Mouse (Mus musculus) forebrain, embryonic 15.5 days (tissue): Measurements from ENCODE around the gene Wfdc9. TPM values are rescaled to one million over a fixed set of nuclear protein-coding genes. Genes with fewer than 3 reads are reported as not detected.

ENCODE experiments used
- ATAC-seq: fragments of 200-750 bp; cut with Nextera tagmentation; replicated peaks from 2 replicates; pipeline ENCODE4 v1.8.0; 2017; ENCODE audit warnings: mild to moderate bottlenecking, moderate TSS enrichment, moderate library complexity
- H3K27ac ChIP-seq: fragments of 300-500 bp; sonication (generic); replicated peaks from 2 replicates; pipeline ENCODE4 v1.5.1; 2015; ENCODE audit warnings: mild to moderate bottlenecking, inconsistent platforms
- H3K27me3 ChIP-seq: fragments of 300-500 bp; sonication (generic); 2 replicates; pipeline ENCODE4 v1.6.1; 2015; ENCODE audit warnings: inconsistent platforms
- H3K36me3 ChIP-seq: fragments of 300-500 bp; sonication (generic); 2 replicates; pipeline ENCODE4 v1.6.1; 2015; ENCODE audit warnings: mild to moderate bottlenecking, inconsistent platforms
- H3K4me1 ChIP-seq: fragments of 300-500 bp; sonication (generic); 2 replicates; pipeline ENCODE4 v1.6.1; 2015; ENCODE audit warnings: inconsistent platforms
- H3K4me2 ChIP-seq: fragments of 300-500 bp; sonication (generic); replicated peaks from 2 replicates; pipeline ENCODE4 v1.6.1; 2015; ENCODE audit warnings: mild to moderate bottlenecking, inconsistent platforms
- H3K4me3 ChIP-seq: fragments of 300-500 bp; sonication (generic); 2 replicates; pipeline ENCODE4 v1.5.1; 2015; ENCODE audit warnings: mild to moderate bottlenecking, inconsistent platforms
- H3K9ac ChIP-seq: fragments of 300-500 bp; sonication (generic); replicated peaks from 2 replicates; pipeline ENCODE4 v1.6.1; 2015; ENCODE audit warnings: mild to moderate bottlenecking, inconsistent platforms
- H3K9me3 ChIP-seq: fragments of 300-500 bp; sonication (generic); 2 replicates; pipeline ENCODE4 v1.6.1; 2016; ENCODE audit warnings: inconsistent platforms
- WGBS: fragments of 180-500 bp; shearing (Covaris S2); methylation state at CpG from one replicate; pipeline ENCODE4 v1.1.7; 2015; ENCODE audit warnings: mixed read lengths; 5-methylcytosine and 5-hydroxymethylcytosine counted together
- polyA plus RNA-seq: library from polyadenylated mRNA; unstranded; fragments of >200 nt; fragmentation: Nextera tagmentation; extraction: Ambion mirVana; gene quantifications from 2 replicates; pipeline ENCODE4 v1.2.1, GENCODE M21; 2015

Wfdc9 gene
- polyA plus RNA-seq, 1 experiment from 2014 or later: not detected

DNA sequence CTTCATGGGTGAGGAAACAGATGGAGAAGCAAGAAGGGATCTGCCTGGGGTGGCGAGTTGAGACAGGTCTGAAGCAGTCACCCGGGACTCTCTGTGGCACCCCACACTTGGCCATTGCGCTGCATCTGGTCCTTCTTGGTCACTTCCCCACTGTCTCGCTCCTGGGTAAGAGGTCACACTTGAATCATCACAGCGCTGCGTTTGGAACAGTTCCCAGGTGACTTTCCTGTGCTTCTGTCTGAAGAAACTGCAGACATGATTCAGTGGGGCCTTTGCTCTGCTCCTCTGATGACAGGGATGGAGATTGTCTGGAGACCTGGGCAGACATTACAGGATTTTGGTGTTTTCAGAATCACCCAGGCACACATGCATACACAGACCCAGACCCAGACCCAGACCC is 47.6 kb downstream of the Wfdc9 start:
- no peaks in the 10 kb centered on the region for H3K36me3 ChIP-seq
- no peak overlapping the region for H3K27ac ChIP-seq
- no peak overlapping the region for H3K9ac ChIP-seq
- 85% methylated on average over 6 of the region's 6 CpGs for WGBS
- H3K4me1 ChIP-seq: no peaks in the 10 kb centered on the region
- no peak for ATAC-seq
- no peaks in the 10 kb centered on the region for H3K9me3 ChIP-seq
- no peak overlapping the region for H3K4me2 ChIP-seq
- no peak overlapping the region for H3K4me3 ChIP-seq
- H3K27me3 ChIP-seq: no peaks in the 10 kb centered on the region

DNA sequence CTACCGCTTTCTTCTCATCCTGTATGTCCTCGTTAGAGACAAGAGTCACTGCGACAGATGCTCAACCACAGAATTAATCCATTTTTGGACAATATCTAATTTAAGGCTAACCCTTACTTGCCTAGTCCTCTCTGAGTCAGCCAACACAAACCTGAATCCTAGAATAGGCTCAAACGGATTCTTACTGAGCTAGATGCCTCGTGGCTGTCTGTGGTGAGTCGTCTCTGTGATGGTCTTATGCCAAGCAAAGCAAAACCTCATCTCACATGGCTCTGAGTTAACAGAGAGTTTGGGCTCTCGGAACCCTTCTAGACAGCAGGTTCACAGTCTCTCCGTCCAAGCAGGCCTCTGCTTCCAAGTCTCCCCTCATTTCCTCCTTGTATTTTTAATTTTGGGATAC is 52.0 kb downstream of the Wfdc9 start:
- no peak overlapping the region for H3K4me2 ChIP-seq
- 87% methylated on average over 8 of the region's 8 CpGs for WGBS
- H3K27ac ChIP-seq: no peak overlapping the region
- no peaks in the 10 kb centered on the region for H3K36me3 ChIP-seq
- no peak for ATAC-seq
- H3K4me1 ChIP-seq: no peaks in the 10 kb centered on the region
- H3K4me3 ChIP-seq: no peak overlapping the region
- H3K27me3 ChIP-seq: no peaks in the 10 kb centered on the region
- H3K9ac ChIP-seq: no peak overlapping the region
- no peaks in the 10 kb centered on the region for H3K9me3 ChIP-seq

- no peaks in the 10 kb centered on the region for H3K9me3 ChIP-seq
- no peak overlapping the region for H3K4me2 ChIP-seq
- H3K36me3 ChIP-seq: no peaks in the 10 kb centered on the region
- H3K4me3 ChIP-seq: no peak overlapping the region
- H3K9ac ChIP-seq: no peak overlapping the region
- H3K27me3 ChIP-seq: no peaks in the 10 kb centered on the region
- no peak for ATAC-seq
- no peaks in the 10 kb centered on the region for H3K4me1 ChIP-seq
- 91% methylated on average over 3 of the region's 3 CpGs for WGBS
- H3K27ac ChIP-seq: no peak overlapping the region
Observed at GRCm38 (mm10) chr2:164603482-164603881, 52.9 kb downstream of the Wfdc9 start.

DNA sequence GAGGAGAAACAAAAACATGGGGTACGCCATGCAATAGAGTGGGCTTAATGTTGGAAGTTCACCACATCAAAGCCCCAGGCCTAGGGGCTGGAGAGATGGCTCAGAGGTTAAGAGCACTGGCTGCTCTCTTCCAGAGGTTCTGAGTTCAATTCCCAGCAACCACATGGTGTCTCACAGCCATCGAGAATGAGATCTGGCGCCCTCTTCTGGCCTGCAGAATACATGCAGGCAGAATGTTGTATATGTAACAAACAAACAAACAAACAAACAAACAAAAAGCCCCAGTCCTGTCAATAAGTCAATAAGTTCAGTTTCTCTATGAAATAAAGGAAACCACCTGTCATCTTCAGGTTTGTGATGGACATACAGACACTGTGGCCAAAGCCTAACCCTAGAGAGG is 56.2 kb downstream of the Wfdc9 start:
- Histone ChIP-seq H3K9me3 (no peaks in the 10 kb centered on the region), H3K4me3 (no peak overlapping the region), H3K36me3 (no peaks in the 10 kb centered on the region), H3K27me3 (no peaks in the 10 kb centered on the region), H3K4me2 (no peak overlapping the region), H3K4me1 (no peaks in the 10 kb centered on the region), H3K9ac (no peak overlapping the region), H3K27ac (no peak overlapping the region)
- WGBS: 66% methylated on average over 3 of the region's 3 CpGs
- ATAC-seq: no peak

Other genes starting within 250 kb of the Wfdc9 start
- gene Sdc4, start 212.7 kb downstream of the Wfdc9 start, polyA plus RNA-seq: 6.1 and 6.4 TPM in 2 replicates
- gene Sys1, start 199.6 kb downstream of the Wfdc9 start, polyA plus RNA-seq: 76.6 and 82.2 TPM in 2 replicates
- 6.0 and 6.9 TPM in 2 replicates for gene Gm20458, start 195.6 kb downstream of the Wfdc9 start, polyA plus RNA-seq
- gene Trp53tg5, start 182.9 kb downstream of the Wfdc9 start, polyA plus RNA-seq: not detected in 2 replicates
- gene Dbndd2, start 170.5 kb downstream of the Wfdc9 start, polyA plus RNA-seq: 8.1 and 9.1 TPM in 2 replicates
- 55.5 and 60.0 TPM in 2 replicates for gene Pigt, start 159.1 kb downstream of the Wfdc9 start, polyA plus RNA-seq
- gene Wfdc2, start 94.2 kb downstream of the Wfdc9 start, polyA plus RNA-seq: 4.3 and 4.5 TPM in 2 replicates
- gene Spint3, start 83.1 kb downstream of the Wfdc9 start, polyA plus RNA-seq: not detected in 2 replicates
- gene Wfdc6a, start 71.1 kb downstream of the Wfdc9 start, polyA plus RNA-seq: not detected in 2 replicates
- gene Eppin, start 63.0 kb downstream of the Wfdc9 start, polyA plus RNA-seq: not detected in 2 replicates
- not detected in 2 replicates for gene Wfdc6b, start 43.1 kb downstream of the Wfdc9 start, polyA plus RNA-seq
- not detected in 2 replicates for gene Wfdc8, start 43.0 kb downstream of the Wfdc9 start, polyA plus RNA-seq
- not detected in 2 replicates for gene Wfdc16, start 17.8 kb downstream of the Wfdc9 start, polyA plus RNA-seq
- not detected in 2 replicates for gene Wfdc10, start 537 bp downstream of the Wfdc9 start, polyA plus RNA-seq
- not detected in 2 replicates for gene Wfdc11, start 17.5 kb upstream of the Wfdc9 start, polyA plus RNA-seq
- not detected in 2 replicates for gene Wfdc13, start 28.5 kb upstream of the Wfdc9 start, polyA plus RNA-seq
- gene Spint4, start 41.9 kb upstream of the Wfdc9 start, polyA plus RNA-seq: not detected in 2 replicates
- gene Spint5, start 58.7 kb upstream of the Wfdc9 start, polyA plus RNA-seq: not detected in 2 replicates
- 1.1 and 1.7 TPM in 2 replicates for gene Wfdc3, start 89.3 kb upstream of the Wfdc9 start, polyA plus RNA-seq
- gene Dnttip1, start 89.4 kb upstream of the Wfdc9 start, polyA plus RNA-seq: 73.9 and 74.9 TPM in 2 replicates
- 199 and 232 TPM in 2 replicates for gene Ube2c, start 113.3 kb upstream of the Wfdc9 start, polyA plus RNA-seq
- 0.45 and 0.60 TPM in 2 replicates for gene Tnnc2, start 123.4 kb upstream of the Wfdc9 start, polyA plus RNA-seq
- gene Snx21, start 129.2 kb upstream of the Wfdc9 start, polyA plus RNA-seq: 24.6 and 29.8 TPM in 2 replicates
- gene Acot8, start 148.3 kb upstream of the Wfdc9 start, polyA plus RNA-seq: 17.1 and 17.2 TPM in 2 replicates
- 13.9 and 14.5 TPM in 2 replicates for gene Zswim3, start 148.5 kb upstream of the Wfdc9 start, polyA plus RNA-seq
- 22.8 TPM in 2 replicates for gene Zswim1, start 166.1 kb upstream of the Wfdc9 start, polyA plus RNA-seq
- not detected in 2 replicates for gene Spata25, start 172.0 kb upstream of the Wfdc9 start, polyA plus RNA-seq
- 97.7 and 98.4 TPM in 2 replicates for gene Ctsa, start 176.3 kb upstream of the Wfdc9 start, polyA plus RNA-seq
- 5.6 and 6.5 TPM in 2 replicates for gene Neurl2, start 176.9 kb upstream of the Wfdc9 start, polyA plus RNA-seq
- 45.3 and 50.7 TPM in 2 replicates for gene Pltp, start 201.1 kb upstream of the Wfdc9 start, polyA plus RNA-seq
- gene Pcif1, start 222.7 kb upstream of the Wfdc9 start, polyA plus RNA-seq: 94.8 and 101 TPM in 2 replicates